Mouse (Mus musculus) lung, adult 2 months (tissue): Measurements from ENCODE around the gene Sct. TPM values are rescaled to one million over a fixed set of nuclear protein-coding genes. Genes with fewer than 3 reads are reported as not detected.
A peak's percentile ranks its signal among the peaks of the same experiment; 100 is the strongest.
"Not testable (repeated sequence)": the region's sequence is repeated elsewhere in the genome, so short reads cannot be mapped to it uniquely, and the experiment has no call there.

Source experiments
- DNase-seq: peaks from one replicate; pipeline ENCODE4 v3.0.0; 2022
- H3K4me1 ChIP-seq: fragments of 200-500 bp; 2 replicates; pipeline ENCODE4 v1.6.1; 2011; ENCODE audit warnings: low read length; ENCODE audit not compliant: control insufficient read depth, insufficient read depth
- H3K4me3 ChIP-seq: fragments of 200-500 bp; replicated peaks from 2 replicates; pipeline ENCODE3; 2011; ENCODE audit warnings: low read depth, mild to moderate bottlenecking, control low read depth, low read length; ENCODE audit errors: extremely low read depth
- CTCF ChIP-seq: fragments of 200-500 bp; IDR thresholded peaks from 2 replicates; pipeline ENCODE4 v1.5.1; 2011; ENCODE audit warnings: mild to moderate bottlenecking, low read length, control low read depth; ENCODE audit not compliant: insufficient read depth
- POLR2A ChIP-seq: fragments of 200-500 bp; IDR thresholded peaks from 2 replicates; pipeline ENCODE4 v1.6.1; 2011; ENCODE audit warnings: low read depth, mild to moderate bottlenecking, control low read depth, low read length, borderline replicate concordance; ENCODE audit errors: extremely low read depth
- WGBS: fragments of 180-500 bp; shearing (Covaris S2); methylation state at CpG from one replicate; pipeline ENCODE4 v1.1.7; 2018; 5-methylcytosine and 5-hydroxymethylcytosine counted together
- polyA plus RNA-seq: library from polyadenylated mRNA; depleted of rRNA; stranded (reverse); fragments of >200 nt; gene quantifications from 2 replicates; pipeline ENCODE4 v1.2.3, GENCODE M21; 2012

Gene Sct
- polyA plus RNA-seq, 1 experiment = not detected

- DNase-seq = no peak
- H3K4me3 ChIP-seq = no peak overlapping the region
- 79% methylated on average over 3 of the region's 3 CpGs for WGBS
- peaks cover 2% of the 10 kb centered on the region; the same call in 1 of the 2 replicates for H3K4me1 ChIP-seq
- TF ChIP-seq CTCF (no peak), POLR2A (no peak)
Measured at GRCm38 (mm10) chr7:141270631-141271030, 8.3 kb downstream of the Sct start.

GRCm38 (mm10) chr7:141269273-141269545 is 9.7 kb downstream of the Sct start:
- DNase-seq = no peak
- peaks cover 8% of the 10 kb centered on the region for H3K4me1 ChIP-seq
- WGBS = 59% methylated on average over 14 of the region's 14 CpGs
- no peak for TF ChIP-seq CTCF
- no peak for TF ChIP-seq POLR2A
- H3K4me3 ChIP-seq = peak overlapping the region; percentile 51

GRCm38 (mm10) chr7:141268466-141269272 is 10.3 kb downstream of the Sct start:
- Histone ChIP-seq H3K4me1 (peaks cover 8% of the 10 kb centered on the region), H3K4me3 (peak overlapping the region; percentile 51)
- 38% methylated on average over 24 of the region's 24 CpGs for WGBS
- DNase-seq = peak; percentile 26
- TF ChIP-seq CTCF (no peak), POLR2A (peak; percentile 28; the same call in 1 of the 2 replicates)

DNA sequence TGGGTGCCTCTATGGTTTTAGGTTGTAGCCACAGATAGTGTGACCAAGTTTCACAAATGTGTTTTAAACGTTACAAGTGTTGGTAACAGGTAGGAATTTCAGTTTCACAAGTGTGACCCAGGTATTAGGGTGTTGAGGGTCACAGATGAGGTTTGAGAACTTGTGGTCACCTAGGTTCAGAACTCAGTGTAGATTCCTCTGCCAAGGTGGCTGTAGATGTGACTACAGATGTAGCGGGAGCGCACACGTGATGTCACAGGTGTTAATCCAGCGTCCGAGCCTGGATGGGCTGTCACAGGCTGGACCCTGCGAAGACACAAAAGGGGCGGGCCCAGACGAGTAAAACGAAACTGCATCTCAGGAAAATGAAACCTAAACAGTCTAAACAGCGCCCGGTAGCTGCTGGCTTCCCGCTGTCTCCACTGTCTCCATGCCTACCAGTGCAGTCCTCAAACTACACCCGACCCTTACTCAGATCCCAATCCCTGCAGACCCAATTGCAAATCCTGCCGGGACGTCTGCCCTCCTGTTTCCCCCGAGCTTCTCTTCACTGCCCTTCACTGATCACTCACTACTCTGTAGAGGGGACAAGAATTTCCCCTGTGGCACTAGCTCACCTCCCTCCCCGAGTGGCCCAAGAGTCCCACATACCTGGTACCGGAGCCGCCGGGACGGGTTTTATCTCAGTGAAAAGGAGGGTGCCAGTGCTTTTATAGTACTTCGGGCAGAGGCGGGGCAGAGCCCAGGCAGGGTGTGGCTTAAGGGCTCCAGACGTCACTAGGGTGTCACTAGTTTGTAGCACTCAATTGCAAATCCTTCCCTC is 13.0 kb downstream of the Sct start, which contains the start of gene Irf7:
Gene Irf7 (minus strand): TSS at position 743 of the 823 bp plus-strand sequence.
- 2% methylated on average over 25 of the region's 25 CpGs for WGBS
- Histone ChIP-seq H3K4me1 (peaks cover 8% of the 10 kb centered on the region), H3K4me3 (peak within 1 kb of the TSS; percentile 90)
- DNase-seq = peak; percentile 74
- TF ChIP-seq POLR2A = peak; percentile 63; the same call in 1 of the 2 replicates
- TF ChIP-seq CTCF = no peak

GRCm38 (mm10) chr7:141265411-141265738 is 13.6 kb downstream of the Sct start:
- TF ChIP-seq POLR2A = no peak
- TF ChIP-seq CTCF = no peak
- DNase-seq = peak; percentile 18
- 26% methylated on average over 11 of the region's 11 CpGs for WGBS
- Histone ChIP-seq H3K4me3 (peak overlapping the region; percentile 23), H3K4me1 (peaks cover 8% of the 10 kb centered on the region)

DNA sequence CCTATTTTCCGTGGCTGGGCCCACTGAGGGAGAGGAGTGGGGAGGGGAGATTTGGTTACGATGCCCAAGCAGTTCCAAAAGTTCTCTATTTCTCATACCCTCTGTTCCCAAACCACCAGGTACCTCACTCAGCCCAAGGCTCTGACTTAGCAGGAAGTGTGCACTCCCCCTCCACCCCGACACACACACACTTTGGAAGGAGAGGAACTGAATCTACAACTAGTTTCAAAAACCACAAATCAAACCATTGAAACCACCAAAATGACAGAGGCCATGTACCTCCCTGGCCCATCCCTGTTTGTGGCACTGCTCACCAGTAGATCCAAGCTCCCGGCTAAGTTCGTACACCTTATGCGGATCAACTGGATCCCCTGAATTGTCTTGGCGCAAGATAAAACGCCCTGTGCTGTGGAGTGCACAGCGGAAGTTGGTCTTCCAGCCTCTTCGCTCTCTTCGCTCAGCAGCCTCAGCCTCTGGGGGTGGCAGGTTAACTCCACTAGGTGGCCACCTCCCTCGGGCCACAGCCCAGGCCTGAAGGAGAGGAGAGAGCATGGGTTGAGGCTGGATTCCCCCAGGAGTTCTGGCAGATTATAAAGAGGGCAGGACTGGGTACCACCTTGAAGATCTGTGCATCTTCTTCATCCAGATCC is 14.0 kb downstream of the Sct start:
- WGBS = 21% methylated on average over 12 of the region's 12 CpGs
- H3K4me3 ChIP-seq = peak overlapping the region; percentile 23
- H3K4me1 ChIP-seq = peaks cover 8% of the 10 kb centered on the region
- TF ChIP-seq POLR2A (no peak), CTCF (peak; percentile 46)
- DNase-seq = peak; percentile 25

DNA sequence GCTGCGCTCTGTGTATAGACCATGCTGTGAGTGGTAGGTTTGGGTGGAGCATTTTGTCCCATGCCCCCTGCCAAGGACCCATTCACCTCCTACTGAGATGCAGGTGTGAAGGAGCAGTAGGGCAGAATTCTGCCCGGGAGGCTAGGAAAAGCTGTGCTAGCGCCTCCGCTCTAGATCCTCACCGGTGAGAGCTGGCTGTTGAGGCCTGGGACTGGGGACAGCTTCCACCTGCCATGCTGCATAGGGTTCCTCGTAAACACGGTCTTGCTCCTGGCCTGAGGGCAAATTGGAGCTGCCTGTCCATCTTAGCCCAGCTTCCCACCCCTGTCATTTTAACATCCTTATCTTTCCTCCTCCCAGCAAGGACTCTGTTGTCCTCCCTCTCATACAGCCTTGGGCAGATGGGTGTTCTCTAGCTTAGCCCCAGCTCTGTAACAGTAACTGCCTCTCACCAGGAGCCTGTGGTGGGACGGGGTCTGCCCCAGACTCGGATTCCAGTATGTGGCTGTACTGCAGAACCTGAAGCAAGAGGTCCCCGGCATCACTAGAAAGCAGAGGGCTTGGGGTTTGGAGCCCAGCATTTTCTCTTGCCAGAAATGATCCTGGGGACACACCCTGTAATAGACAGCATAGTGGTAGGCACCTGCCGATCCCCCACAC is 14.8 kb downstream of the Sct start:
- Histone ChIP-seq H3K4me3 (no peak overlapping the region), H3K4me1 (peaks cover 8% of the 10 kb centered on the region)
- 73% methylated on average over 11 of the region's 11 CpGs for WGBS
- TF ChIP-seq POLR2A (no peak), CTCF (no peak)
- no peak for DNase-seq

GRCm38 (mm10) chr7:141263640-141264039 is 15.3 kb downstream of the Sct start:
- WGBS = 87% methylated on average over 13 of the region's 13 CpGs
- DNase-seq = no peak
- Histone ChIP-seq H3K4me3 (no peak overlapping the region), H3K4me1 (peaks cover 7% of the 10 kb centered on the region)
- TF ChIP-seq POLR2A = no peak
- no peak for TF ChIP-seq CTCF

- 85% methylated on average over 3 of the region's 3 CpGs for WGBS
- H3K4me1 ChIP-seq = peaks cover 6% of the 10 kb centered on the region
- TF ChIP-seq CTCF (no peak), POLR2A (no peak)
- no peak for DNase-seq
- no peak overlapping the region for H3K4me3 ChIP-seq
Measured at GRCm38 (mm10) chr7:141261480-141261879, 17.5 kb downstream of the Sct start.

DNA sequence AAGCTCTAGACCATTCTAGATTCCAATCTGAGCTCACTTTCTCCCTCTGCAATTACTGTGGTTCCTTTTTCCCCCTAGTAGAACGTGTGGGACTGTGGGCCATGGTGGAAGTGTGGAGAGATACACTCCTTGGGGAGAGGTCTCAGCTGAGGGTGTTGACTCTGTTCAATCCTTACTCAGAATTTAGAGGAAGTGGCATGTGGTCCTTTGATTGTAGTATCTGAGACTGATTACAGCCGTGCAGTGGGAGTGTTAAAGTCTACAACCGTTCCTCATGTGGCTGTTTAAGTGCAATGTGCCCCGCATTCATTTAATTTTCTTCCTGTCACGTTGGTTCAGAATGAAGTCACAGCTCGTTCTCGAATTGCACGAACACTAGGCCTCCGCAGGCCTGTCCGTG is 22.8 kb downstream of the Sct start:
- H3K4me3 ChIP-seq = no peak overlapping the region
- TF ChIP-seq CTCF (no peak), POLR2A (no peak)
- H3K4me1 ChIP-seq = no peaks in the 10 kb centered on the region
- 92% methylated on average over 10 of the region's 10 CpGs for WGBS
- no peak for DNase-seq

- H3K4me3 ChIP-seq, DNase-seq, H3K4me1 ChIP-seq: not testable (repeated sequence)
- 63% methylated on average over 4 of the region's 4 CpGs for WGBS
Measured at GRCm38 (mm10) chr7:141250486-141250885, 28.4 kb downstream of the Sct start.
